Mouse (Mus musculus): ENCODE data around the gene Gpa33.

DNA sequence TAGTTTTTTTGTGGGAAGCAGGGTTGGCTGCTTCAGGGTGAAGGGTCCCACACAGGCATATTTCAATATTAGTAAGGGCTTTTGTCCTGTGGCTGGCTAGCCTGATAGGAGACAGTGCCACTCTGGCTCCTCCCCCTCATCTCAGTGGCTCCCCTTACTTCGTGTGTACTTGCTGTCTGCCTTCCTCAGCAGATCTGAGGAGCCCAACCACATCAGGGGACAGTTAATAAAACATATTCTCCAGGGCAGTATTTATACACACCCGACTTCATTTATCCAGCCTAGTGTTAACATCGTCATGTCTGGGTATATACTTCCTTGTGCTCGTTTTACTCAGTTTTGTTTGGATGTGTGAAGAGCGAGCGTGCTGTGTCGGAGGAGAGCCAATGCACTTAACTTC, 7.9 kb upstream of the Gpa33 start:
- TF ChIP-seq EP300 (IDR thresholded peaks at IDR 0.05; ENCODE audit: low read depth) (no peak), CTCF (IDR thresholded peaks at IDR 0.05; ENCODE audit: low read depth) (no peak)
